Mouse (Mus musculus) cerebellum, adult 2 months (tissue): ENCODE measurements around the gene Ercc1. TPM values are rescaled to one million over a fixed set of nuclear protein-coding genes. Genes with fewer than 3 reads are reported as not detected.

ENCODE experiments used
- DNase-seq, 2 experiments: peaks; one replicate each; pipeline ENCODE4 v3.0.0; 2021
- H3K27ac ChIP-seq: fragments of 200-500 bp; 2 replicates; pipeline ENCODE4 v1.5.1; 2012; ENCODE audit warnings: low read length, control low read depth, inconsistent platforms; ENCODE audit not compliant: insufficient read depth
- H3K27me3 ChIP-seq: fragments of 200-500 bp; 2 replicates; pipeline ENCODE4 v1.6.1; 2012; ENCODE audit warnings: inconsistent platforms, mild to moderate bottlenecking, low read length, moderate library complexity; ENCODE audit not compliant: control insufficient read depth, insufficient read depth
- H3K4me1 ChIP-seq: fragments of 200-500 bp; 2 replicates; pipeline ENCODE4 v1.6.1; 2011; ENCODE audit warnings: low read length; ENCODE audit not compliant: control insufficient read depth, insufficient read depth
- H3K4me3 ChIP-seq: fragments of 200-500 bp; replicated peaks from 2 replicates; pipeline ENCODE3; 2011; ENCODE audit warnings: mild to moderate bottlenecking, low read depth, low read length, control low read depth; ENCODE audit not compliant: insufficient read depth
- CTCF ChIP-seq: fragments of 200-500 bp; IDR thresholded peaks from 2 replicates; pipeline ENCODE4 v1.5.1; 2011; ENCODE audit warnings: low read depth, mild to moderate bottlenecking, control low read depth, low read length, moderate library complexity, borderline replicate concordance; ENCODE audit not compliant: insufficient read depth
- POLR2A ChIP-seq: fragments of 200-500 bp; IDR thresholded peaks from 2 replicates; pipeline ENCODE4 v1.6.1; 2011; ENCODE audit warnings: low read length, control low read depth, borderline replicate concordance; ENCODE audit not compliant: insufficient read depth
- WGBS: fragments of 180-500 bp; shearing (Covaris S2); methylation state at CpG from one replicate; pipeline ENCODE4 v1.1.7; 2018; 5-methylcytosine and 5-hydroxymethylcytosine counted together
- polyA plus RNA-seq: library from polyadenylated mRNA; depleted of rRNA; stranded (reverse); fragments of >200 nt; gene quantifications from 2 replicates; pipeline ENCODE4 v1.2.3, GENCODE M21; 2012

The Ercc1 gene
- polyA plus RNA-seq, 1 experiment: 52.2 TPM

DNA sequence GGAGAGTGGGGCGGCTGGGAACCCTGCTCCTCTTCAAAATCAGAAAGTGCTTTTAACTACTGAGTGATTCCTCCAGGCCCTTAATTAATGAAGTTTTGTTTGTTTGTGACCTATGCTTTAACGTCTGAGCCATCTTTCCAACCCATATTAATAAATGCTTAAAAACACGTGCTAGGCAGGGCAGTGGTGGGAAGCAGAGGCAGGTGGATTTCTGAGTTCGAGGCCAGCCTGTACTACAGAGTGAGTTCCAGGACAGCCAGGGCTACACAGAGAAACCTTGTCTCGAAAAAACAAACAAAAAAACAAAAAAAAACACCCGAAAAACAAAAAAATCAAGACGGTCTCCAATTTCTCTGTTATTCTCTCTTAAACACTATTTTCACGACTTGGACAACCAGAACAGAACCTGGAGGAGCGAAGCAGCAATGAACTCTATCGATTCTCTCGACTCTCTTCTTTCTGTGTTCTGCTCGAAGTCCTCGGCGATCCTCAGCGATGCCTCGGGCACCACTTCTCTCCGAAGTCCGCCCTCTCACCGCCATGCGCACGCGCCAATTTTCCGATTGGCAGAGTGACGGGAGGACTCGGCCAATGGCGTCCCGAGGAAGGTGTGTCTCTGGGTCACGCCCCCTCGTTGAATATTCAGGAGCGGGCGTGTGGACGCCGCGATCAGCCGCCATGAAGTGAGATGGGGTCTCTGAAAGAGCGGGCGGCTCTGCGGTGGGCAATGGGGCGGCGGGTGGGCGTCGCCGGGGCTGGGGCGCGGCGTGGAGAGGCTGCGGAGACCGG lies 37.0 kb downstream of the Ercc1 start, which contains the start of gene Ercc2:
Gene Ercc2, plus strand, starts transcription at position 634 of the 789 bp plus-strand sequence.
- no peak within 1 kb of the TSS for H3K27ac ChIP-seq
- DNase-seq: peak; percentile 99
- no peak for TF ChIP-seq CTCF
- TF ChIP-seq POLR2A: peak; percentile 56; the same call in 1 of the 2 replicates
- peaks cover 8% of the 10 kb centered on the region; the same call in 1 of the 2 replicates for H3K4me1 ChIP-seq
- WGBS: 7% methylated on average over 38 of the region's 48 CpGs
- peak within 1 kb of the TSS; percentile 93 for H3K4me3 ChIP-seq
- H3K27me3 ChIP-seq: no peaks in the 10 kb centered on the region

DNA sequence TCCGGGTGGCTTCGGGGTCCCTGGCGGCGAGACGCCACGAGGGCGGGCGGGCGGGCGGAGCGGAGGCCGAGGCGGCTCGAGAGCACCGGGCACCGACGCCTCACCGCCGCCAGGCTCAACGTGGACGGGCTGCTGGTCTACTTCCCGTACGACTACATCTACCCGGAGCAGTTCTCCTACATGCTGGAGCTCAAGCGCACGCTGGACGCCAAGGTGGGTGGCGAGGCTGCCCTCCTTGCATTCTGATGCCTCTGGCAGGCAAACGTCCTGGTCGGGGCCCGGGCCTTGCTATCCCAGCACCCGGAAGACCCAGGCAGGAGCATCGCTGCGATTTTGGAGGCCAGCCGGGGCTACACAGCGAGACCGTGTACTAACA lies 37.6 kb downstream of the Ercc1 start:
- Histone ChIP-seq H3K4me1 (peaks cover 8% of the 10 kb centered on the region; the same call in 1 of the 2 replicates), H3K27ac (no peak overlapping the region), H3K27me3 (no peaks in the 10 kb centered on the region), H3K4me3 (peak overlapping the region; percentile 93)
- no peak for DNase-seq
- under 1% methylated on average over 37 of the region's 37 CpGs for WGBS
- no peak for TF ChIP-seq POLR2A
- no peak for TF ChIP-seq CTCF

DNA sequence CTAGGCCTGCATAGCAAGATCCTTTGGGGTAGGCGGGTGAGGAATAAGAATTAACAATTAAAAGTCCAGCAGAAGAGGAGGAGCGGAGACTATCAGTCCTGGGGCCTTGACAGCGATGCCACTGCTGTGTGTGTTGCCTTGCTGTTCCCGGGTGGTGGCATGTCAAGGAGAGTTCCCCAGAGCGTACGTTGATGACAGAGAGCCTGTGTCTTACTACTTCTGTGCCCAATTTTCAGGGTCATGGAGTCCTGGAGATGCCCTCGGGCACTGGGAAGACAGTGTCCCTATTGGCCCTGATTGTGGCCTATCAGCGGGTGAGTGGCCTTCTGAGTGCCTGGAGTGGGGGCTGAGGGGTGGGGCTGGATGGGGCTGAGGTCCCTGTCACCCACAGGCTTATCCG lies 39.1 kb downstream of the Ercc1 start:
- WGBS: 81% methylated on average over 9 of the region's 9 CpGs
- no peak for DNase-seq
- H3K27me3 ChIP-seq: no peaks in the 10 kb centered on the region
- no peak overlapping the region for H3K27ac ChIP-seq
- TF ChIP-seq POLR2A (no peak), CTCF (no peak)
- H3K4me1 ChIP-seq: peaks cover 14% of the 10 kb centered on the region
- no peak overlapping the region for H3K4me3 ChIP-seq

DNA sequence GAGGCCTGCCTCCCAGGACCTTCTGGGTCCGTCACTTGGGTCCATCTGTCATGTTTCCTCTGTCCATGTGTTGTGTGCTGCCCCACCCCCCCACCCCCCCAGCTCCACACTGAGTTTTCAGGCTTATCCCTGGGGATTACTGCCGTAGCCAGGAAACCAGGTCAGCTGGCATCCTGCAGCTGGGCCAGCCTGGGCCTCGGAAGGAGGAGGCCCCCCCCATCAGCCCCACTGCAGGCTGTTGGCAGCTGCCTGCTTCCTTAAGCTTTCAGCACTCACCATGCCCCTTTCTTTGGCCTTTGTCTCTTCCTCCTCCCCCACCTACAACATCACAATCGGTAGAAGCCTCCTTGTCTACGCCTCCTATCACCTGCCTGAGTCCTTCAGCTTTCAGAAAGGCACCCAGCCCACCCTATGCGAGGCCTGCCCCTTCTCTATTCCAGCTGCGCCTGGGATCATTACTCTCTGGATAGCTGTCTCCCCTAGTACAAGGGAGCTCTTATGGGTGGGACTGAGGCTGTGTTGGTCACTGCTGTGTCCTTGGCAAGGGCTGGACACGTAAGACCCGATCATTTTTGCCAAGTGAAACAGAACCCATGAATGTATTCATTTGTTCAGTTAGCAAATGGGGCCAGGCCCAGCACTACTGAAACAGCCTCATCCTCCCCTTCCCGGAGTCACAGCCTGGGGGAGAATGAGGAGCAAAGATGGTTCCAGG lies 44.3 kb downstream of the Ercc1 start:
- Histone ChIP-seq H3K4me1 (peaks cover 17% of the 10 kb centered on the region), H3K27me3 (no peaks in the 10 kb centered on the region), H3K27ac (no peak overlapping the region), H3K4me3 (no peak overlapping the region)
- 27% methylated on average over 10 of the region's 10 CpGs for WGBS
- DNase-seq: no peak
- TF ChIP-seq POLR2A (no peak), CTCF (no peak)

DNA sequence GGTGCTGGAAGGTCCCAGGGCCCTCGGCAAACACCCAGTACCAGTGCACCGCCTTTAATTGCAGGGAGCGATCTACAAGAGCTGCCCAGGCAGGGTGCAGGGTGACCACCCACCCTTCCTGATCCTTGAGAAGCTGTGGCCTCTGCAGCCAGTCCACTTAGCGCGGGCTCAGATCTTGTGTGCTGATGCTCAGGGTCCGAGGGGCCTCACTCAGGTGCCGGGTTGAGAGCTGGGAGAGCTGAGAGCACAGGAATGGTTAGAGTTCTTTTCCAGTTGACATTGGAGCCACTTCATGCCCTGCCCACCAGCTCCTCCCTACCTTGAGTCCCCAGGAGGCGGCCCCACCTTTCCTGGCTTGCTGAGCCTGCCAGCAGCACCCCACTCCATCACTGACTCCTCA lies 49.9 kb downstream of the Ercc1 start:
- Histone ChIP-seq H3K27me3 (no peaks in the 10 kb centered on the region; the same call in 1 of the 2 replicates), H3K4me3 (no peak overlapping the region), H3K27ac (no peak overlapping the region), H3K4me1 (no peaks in the 10 kb centered on the region)
- TF ChIP-seq POLR2A (no peak), CTCF (no peak)
- 88% methylated on average over 8 of the region's 8 CpGs for WGBS
- no peak for DNase-seq

DNA sequence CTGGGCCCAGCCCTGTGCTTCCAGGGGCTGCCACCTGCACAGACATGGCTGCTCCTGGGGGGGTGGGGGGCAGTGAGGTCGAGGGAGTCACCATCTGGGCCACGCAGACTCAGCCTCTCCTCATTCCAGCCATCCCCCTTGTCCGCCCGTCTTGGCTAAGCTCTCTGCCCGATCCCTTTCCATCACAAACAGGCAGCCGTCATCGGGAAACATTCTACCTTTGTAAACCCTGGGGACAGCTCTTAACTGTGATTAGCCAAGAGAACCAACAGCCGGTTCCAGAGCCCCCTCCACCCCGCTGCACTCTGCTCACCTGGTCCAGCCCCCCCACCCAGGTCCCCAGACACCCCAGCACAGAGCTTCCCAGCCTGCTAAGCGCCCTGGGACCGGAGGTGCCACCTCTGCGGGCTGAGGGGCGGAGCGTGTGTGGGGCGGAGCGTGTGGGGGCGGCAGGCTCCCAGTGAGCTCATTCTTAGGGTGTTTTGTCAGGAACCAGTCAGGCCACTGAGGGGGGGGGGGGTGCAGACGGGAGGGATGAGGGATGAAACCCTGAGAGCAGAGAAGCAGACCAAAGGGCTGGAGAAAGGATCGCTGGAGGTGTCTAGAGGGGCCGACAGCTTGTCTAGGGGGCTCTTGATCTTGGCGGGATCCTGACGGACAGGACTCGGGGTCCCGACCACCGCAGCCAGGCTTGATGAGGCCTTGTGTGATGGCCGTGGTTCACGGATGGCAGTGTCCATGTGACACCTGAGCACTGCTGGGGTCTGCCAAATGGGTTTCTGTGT lies 55.1 kb downstream of the Ercc1 start:
- no peak overlapping the region for H3K4me3 ChIP-seq
- WGBS: 6% methylated on average over 26 of the region's 27 CpGs
- no peak overlapping the region for H3K27ac ChIP-seq
- no peaks in the 10 kb centered on the region; the same call in 1 of the 2 replicates for H3K4me1 ChIP-seq
- no peaks in the 10 kb centered on the region; the same call in 1 of the 2 replicates for H3K27me3 ChIP-seq
- TF ChIP-seq CTCF: no peak
- no peak for TF ChIP-seq POLR2A
- DNase-seq: no peak

DNA sequence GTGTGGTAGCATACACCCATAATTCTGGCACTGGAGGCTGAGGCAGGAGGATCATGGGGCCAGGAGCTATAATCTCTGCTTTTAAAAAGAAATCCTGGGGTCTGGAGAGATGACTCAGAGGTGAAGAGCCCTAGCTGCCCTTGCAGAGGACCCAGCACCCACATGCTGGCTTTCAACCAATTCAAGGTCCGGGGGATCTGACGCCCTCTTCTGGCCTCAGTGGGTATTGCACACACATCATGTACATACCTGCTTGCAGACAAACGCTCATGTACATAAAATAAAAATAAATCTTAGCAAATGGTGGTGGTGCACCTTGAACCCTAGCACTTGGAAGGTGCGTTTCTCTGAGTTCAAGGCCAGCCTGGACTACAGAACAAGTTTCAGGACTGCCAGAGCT lies 56.4 kb downstream of the Ercc1 start:
- Histone ChIP-seq H3K27me3 (no peaks in the 10 kb centered on the region; the same call in 1 of the 2 replicates), H3K4me1 (no peaks in the 10 kb centered on the region; the same call in 1 of the 2 replicates), H3K4me3 (no peak overlapping the region), H3K27ac (no peak overlapping the region)
- TF ChIP-seq CTCF (no peak), POLR2A (no peak)
- 76% methylated on average over 4 of the region's 4 CpGs for WGBS
- no peak for DNase-seq
